Mouse (Mus musculus): ENCODE results near the gene Fhdc1. TPM values are rescaled to one million over a fixed set of nuclear protein-coding genes. Genes with fewer than 3 reads are reported as not detected.

Gene Fhdc1
- 4.6 and 8.5 TPM in 2 replicates for polyA plus RNA-seq (2015; fragmentation: Nextera tagmentation; extraction: Ambion mirVana)

DNA sequence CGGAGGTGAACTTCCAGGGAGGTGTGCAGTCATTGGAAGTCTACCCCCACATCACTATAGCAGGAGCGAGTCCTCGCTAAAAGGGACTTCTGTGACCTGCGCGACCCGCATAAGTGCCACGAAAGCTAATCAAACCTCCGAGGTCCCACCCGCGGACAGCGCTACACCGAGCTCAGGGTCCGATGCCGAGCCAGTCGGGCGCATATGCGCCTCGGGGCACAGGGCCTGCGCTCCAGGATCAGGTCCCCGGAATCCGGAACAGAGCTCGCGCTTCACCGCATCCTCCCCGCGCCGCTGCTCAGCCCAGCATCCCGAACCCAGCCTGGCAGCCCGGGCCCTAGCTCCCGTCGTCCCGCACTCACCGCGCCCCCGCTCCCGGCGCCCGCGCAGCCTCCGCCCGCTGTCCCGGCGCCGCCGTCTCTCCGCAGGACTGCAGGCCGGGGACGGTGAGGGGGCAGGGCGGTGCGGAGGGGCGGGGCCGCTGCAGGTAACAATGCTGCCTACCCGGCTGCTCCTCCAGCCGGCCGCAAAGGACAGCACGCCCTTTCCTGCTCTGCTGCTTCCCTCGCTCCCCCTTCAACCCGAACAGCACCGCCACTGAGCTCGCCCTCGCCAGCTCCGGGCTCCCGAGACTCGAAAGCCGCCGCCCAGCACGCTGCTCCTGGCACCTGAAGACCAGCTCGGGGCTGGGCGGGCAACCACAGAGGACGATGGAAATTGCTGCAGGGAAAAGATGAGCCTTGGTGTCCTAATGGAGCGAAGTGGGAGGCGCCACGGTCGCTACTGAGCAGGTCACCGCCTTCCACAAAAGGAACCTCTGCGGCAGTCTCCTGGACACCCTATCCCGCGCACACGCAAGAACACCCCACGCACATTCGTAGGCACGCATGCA, at the start of gene Fhdc1:
TSS of gene Fhdc1 (minus strand) at position 424 of the 892 bp plus-strand sequence.

Other genes with a start within 250 kb of the Fhdc1 start
- gene Trim2, start 173.6 kb downstream of the Fhdc1 start, polyA plus RNA-seq (2015; fragmentation: Nextera tagmentation; extraction: Ambion mirVana) = 20.7 and 23.3 TPM in 2 replicates
- 42.4 and 51.5 TPM in 2 replicates for gene Arfip1, start 102.2 kb upstream of the Fhdc1 start, polyA plus RNA-seq (2015; fragmentation: Nextera tagmentation; extraction: Ambion mirVana)
- 0.97 TPM in 1 of 2 replicates, not detected in the other for gene Tigd4, start 113.1 kb upstream of the Fhdc1 start, polyA plus RNA-seq (2015; fragmentation: Nextera tagmentation; extraction: Ambion mirVana)
- 1.6 and 2.6 TPM in 2 replicates for gene Tmem154, start 185.8 kb upstream of the Fhdc1 start, polyA plus RNA-seq (2015; fragmentation: Nextera tagmentation; extraction: Ambion mirVana)

Data from adrenal gland, postnatal 0 days (tissue).